Mouse (Mus musculus): ENCODE results near the gene Kit.

GRCm38 (mm10) chr5:75598491-75598890 lies 23.8 kb downstream of the Kit start:
- TF ChIP-seq CTCF (IDR thresholded peaks at IDR 0.05; ENCODE audit: control insufficient read depth, insufficient read depth, low read length) (no peak), POLR2A (IDR thresholded peaks at IDR 0.05; ENCODE audit: borderline replicate concordance, control insufficient read depth, low read depth, low read length) (no peak)
